Mouse (Mus musculus): ENCODE data around the gene Xpo4.

The Xpo4 gene

GRCm38 (mm10) chr14:57537261-57538015 lies 127.8 kb downstream of the Xpo4 start:
- no peak for DNase-seq (ENCODE audit: low read depth, low spot score)

GRCm38 (mm10) chr14:57536820-57537219 lies 128.4 kb downstream of the Xpo4 start:
- no peak for DNase-seq (ENCODE audit: low read depth, low spot score)

GRCm38 (mm10) chr14:57535646-57536045 lies 129.6 kb downstream of the Xpo4 start:
- DNase-seq (ENCODE audit: low read depth, low spot score) = no peak

DNA sequence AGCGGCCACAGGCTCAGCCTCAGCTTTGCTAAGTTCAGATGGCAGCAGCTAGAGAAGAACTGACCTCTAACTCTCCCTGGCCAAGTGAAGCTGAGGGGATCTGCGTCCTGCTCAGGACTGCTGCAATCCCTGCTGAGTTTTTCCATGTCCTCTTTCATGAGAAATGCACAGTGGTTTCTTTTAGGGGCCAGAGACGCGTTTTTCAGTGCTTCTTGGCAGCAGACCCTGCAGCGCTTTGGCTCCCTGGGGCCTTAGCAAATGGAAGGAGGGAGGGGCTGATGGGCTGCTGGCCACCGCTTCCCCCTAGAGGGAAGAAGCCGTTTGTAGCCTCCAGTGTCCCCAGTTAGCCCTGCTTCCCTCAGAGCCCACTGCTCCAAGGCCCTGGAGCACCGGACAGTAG lies 130.3 kb downstream of the Xpo4 start:
- no peak for DNase-seq (ENCODE audit: low read depth, low spot score)

DNA sequence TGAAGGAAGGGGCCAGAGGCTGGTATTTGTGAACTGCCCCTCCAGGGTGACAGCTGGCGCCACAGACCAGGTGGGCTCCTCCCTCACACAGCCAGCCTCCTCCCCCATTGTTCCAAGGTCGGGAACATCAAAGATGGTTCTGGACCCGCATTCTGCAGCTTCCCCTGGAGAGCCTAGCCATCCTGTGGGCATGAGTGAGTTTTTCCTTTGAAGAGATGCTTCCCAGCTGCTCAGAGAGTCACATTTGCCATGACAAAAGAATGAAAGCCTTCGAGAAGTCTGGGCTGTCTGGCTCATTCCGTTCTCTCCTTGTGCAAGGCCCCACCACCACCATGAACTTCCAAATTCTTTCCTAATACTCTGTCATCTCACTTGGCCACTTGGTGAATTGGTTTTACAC lies 130.9 kb downstream of the Xpo4 start:
- DNase-seq (ENCODE audit: low read depth, low spot score) = no peak

- no peak for DNase-seq (ENCODE audit: low read depth, low spot score)
Observed at GRCm38 (mm10) chr14:57533841-57534240, 131.4 kb downstream of the Xpo4 start.

GRCm38 (mm10) chr14:57533214-57533613 lies 132.0 kb downstream of the Xpo4 start:
- no peak for DNase-seq (ENCODE audit: low read depth, low spot score)

DNA sequence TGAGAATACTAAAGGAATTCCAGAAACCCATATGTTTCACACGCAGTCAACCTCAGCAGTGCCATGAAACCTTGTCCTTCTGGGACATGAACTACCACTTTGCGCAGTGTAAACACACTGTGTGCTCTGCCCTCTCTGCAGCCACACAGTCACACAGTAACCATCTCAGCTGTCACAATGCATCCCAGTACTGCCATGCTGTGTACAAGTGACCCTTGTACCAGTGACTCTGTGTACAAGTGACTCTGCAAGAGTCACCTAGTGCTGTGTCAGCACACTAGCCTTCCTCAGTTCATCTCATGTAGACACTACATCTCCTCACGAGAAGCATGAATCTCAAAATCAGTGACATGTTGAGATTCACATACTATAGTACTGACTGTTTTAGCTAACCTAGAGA lies 132.7 kb downstream of the Xpo4 start:
- no peak for DNase-seq (ENCODE audit: low read depth, low spot score)

DNA sequence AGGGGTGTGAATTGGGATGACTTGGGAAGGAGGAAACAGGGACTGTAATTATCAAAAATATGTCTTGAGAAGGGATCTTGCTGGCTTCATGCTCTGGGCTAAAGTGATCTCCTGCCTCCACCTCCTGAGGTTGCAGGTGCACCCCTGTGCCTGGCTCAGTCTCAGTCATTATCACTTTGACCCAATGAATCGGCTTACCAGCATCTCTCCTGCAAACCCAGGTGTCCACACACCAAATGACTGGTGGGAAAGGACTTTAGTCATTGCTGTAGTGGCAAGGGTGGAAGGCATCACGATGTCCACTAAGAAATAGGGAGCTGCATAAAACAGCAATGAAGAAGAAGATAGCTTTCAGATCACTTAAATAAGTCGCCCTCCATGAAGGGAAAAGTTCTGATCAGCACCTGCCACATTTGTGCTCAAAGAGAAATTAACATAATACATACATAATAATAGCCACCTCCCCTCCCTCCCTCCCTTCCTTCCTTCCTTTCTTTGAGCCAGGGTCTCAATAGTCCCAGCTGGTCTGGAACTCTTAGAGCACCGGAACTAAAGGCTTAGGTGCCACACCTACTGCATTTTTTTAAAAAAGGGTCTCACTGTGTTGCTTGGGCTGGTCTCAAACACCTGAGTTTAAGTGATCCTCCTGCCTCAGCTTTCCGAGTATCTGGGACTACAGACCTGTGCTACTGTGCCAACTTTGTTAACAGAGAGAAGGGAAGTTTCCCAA lies 135.3 kb downstream of the Xpo4 start:
- no peak for DNase-seq (ENCODE audit: low read depth, low spot score)

GRCm38 (mm10) chr14:57529086-57529785 lies 136.0 kb downstream of the Xpo4 start:
- DNase-seq (ENCODE audit: low read depth, low spot score) = peak; percentile 83

DNA sequence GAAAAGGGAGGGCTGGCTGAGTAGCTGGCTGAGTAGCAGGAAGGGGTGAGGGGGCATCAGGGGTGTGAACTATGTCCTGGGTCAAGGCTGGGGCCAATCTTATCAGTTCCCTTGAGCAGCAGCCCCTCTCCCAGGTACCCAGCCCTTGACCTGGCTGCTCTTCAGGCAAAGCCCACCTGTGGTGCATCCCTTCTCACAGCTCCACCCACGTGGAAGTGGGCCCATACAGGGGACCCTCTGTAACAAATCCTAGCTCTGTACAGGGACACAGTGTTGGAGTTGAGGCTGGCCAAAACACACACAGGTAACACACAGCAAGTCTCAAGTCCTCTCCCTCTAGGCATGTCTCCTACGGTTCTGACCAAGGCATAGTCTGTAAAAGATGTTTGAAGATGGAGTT lies 137.6 kb downstream of the Xpo4 start:
- DNase-seq (ENCODE audit: low read depth, low spot score) = no peak

All from telencephalon, adult 2 months (tissue).